Mouse (Mus musculus) brown adipose tissue, adult 24 weeks (tissue): ENCODE measurements around the gene Suv39h2. TPM values are rescaled to one million over a fixed set of nuclear protein-coding genes. Genes with fewer than 3 reads are reported as not detected.

ENCODE experiments used
- H3K27ac ChIP-seq: fragments of 200-500 bp; replicated peaks from 2 replicates; pipeline ENCODE4 v1.5.1; 2012; ENCODE audit warnings: low read depth, mild to moderate bottlenecking, low read length
- H3K4me1 ChIP-seq: fragments of 200-500 bp; 2 replicates; pipeline ENCODE4 v1.6.1; 2012; ENCODE audit warnings: low read length, mixed read lengths; ENCODE audit not compliant: control insufficient read depth, insufficient read depth, insufficient read length
- H3K4me3 ChIP-seq: fragments of 200-500 bp; 2 replicates; pipeline ENCODE4 v1.5.1; 2012; ENCODE audit warnings: low read depth, mild to moderate bottlenecking, low read length, moderate library complexity; ENCODE audit not compliant: insufficient read depth
- polyA plus RNA-seq: library from polyadenylated mRNA; stranded (reverse); fragments of >200 nt; gene quantifications from 2 replicates; pipeline ENCODE4 v1.2.4, GENCODE M21; 2012; ENCODE audit not compliant: missing spikeins, insufficient read depth, insufficient read length

Suv39h2 gene
- polyA plus RNA-seq, 1 experiment: 1.7 TPM

DNA sequence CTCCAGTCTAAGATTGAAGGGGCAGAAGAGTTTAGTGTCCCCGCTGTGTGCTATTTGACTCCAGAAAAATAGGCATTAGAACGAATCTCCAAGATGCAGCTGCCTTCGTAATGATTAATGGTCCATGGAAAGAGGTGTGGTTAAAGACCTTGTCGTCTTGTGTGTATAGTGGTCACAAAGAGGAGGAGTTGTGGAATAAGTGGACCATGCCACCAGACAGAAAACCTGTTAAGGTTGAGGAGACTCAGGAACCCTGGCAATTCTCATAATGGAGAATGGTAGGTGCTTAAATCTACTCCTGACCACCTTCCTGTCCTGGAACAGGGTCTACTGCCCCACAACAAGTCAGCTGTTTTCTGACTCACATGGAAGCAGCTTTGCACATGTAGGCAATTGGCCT is 28.8 kb downstream of the Suv39h2 start:
- Histone ChIP-seq H3K4me3 (no peak overlapping the region), H3K4me1 (no peaks in the 10 kb centered on the region), H3K27ac (no peak overlapping the region)

DNA sequence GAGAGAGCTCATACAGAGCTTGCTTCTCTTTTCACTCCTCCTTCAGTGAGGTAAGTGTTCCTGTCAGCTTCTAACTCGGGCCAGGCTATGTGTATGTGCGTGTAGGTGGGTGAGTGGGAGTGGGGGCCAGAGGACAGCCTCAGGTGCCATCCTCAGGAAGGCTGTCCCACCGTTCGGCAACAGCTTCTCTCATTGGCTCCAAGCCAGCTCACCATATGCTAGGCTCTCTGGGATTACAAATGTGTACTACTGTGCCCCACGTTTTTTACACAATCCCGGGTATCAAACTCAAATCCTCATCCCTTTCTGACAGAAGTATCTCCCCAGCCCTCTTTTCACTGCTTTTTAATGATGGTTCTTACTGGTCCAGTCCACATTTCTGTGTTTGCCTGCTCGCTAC is 30.6 kb downstream of the Suv39h2 start:
- no peaks in the 10 kb centered on the region for H3K4me1 ChIP-seq
- H3K4me3 ChIP-seq: no peak overlapping the region
- H3K27ac ChIP-seq: no peak overlapping the region

DNA sequence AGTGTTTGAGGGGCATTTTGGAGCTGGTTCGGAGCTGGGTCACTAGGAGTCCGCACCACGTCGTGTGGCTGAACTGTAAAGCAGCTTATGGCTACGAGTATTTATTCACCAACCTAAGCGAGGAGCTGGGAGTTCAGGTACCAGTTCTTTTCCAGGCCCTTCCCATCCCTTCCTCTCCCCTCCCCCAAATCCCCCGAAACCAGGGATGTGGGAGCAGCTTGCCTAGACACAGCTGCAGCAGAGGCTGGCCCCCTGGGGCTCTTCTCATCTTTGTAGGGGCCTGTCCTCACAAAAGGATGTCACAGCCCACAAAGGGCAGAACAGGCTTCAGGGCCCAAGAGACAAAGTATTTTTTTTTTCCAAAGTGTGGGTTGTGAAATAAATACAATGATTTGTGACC is 36.9 kb downstream of the Suv39h2 start:
- no peak overlapping the region for H3K27ac ChIP-seq
- no peak overlapping the region for H3K4me3 ChIP-seq
- H3K4me1 ChIP-seq: no peaks in the 10 kb centered on the region

DNA sequence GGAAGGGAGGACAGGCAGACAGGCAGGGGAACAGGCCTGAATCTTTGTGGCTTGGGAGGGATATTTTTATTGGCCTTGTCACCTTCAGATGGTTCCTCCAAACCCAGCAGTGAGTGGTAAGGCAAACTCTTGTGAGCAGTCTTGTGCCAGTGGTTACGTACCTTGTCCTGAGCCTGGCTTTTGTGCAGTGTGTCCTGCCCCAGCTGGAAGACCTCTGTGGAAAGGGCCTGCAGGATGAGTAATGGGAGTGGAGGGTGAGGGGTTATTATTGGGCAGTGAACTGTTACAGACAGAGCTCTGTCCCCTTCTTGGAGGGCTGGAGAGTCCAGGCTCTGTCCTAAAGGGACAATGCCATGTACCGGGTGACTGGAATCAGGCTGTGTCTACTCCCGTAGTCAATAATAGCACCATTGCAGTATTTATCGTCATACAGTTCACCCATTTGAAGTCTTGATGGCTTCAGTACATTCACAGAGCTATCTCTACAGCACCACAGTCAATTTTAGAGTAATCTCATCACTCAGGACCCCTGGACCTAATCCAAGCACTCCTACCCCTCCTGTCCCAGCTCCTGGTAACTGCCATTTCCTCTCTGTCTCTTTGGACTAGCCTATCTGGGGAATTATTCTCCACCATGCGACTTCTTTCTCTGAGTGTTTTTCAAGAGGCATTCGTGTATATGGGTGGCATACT is 39.3 kb downstream of the Suv39h2 start:
- Histone ChIP-seq H3K4me1 (no peaks in the 10 kb centered on the region), H3K4me3 (no peak overlapping the region), H3K27ac (no peak overlapping the region)

DNA sequence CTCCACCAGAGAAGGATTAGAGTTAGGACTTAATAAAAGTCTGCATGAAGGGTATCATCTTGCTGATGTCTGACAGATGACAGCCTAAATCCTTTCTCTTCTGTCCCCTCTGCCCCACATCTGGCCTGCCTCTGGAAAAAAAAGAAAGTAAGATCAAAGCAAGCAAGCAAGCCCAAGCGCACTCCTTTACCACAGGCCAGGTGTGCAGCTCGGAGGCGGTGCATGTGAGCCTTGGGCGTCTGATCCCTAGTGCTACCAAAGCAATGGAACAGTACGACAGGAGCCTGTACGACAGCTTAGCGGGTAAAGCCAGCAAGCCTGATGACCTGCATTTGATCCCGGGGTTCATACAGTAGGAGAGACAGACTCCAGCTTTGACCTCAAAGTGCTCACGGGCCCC is 43.9 kb downstream of the Suv39h2 start:
- H3K4me3 ChIP-seq: no peak overlapping the region
- no peak overlapping the region for H3K27ac ChIP-seq
- no peaks in the 10 kb centered on the region for H3K4me1 ChIP-seq

DNA sequence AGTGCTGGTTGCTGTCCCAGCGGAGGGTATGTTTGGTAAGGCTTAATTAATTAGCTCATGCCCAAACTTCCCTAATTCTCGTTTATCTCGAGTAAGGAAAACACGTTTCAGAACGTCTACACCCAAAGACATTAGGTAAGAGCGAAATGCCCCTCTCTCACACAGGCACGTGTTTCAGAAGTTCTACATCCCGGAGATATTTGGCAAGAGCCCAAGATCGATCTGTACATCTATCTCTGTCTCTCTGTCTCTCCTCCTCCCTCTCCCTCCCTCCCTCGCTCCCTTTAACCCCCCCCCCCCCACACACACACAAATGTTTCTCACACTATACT is 50.3 kb downstream of the Suv39h2 start:
- peak overlapping the region; percentile 54 for H3K27ac ChIP-seq
- H3K4me3 ChIP-seq: peak overlapping the region; percentile 89
- no peaks in the 10 kb centered on the region; the same call in 1 of the 2 replicates for H3K4me1 ChIP-seq

DNA sequence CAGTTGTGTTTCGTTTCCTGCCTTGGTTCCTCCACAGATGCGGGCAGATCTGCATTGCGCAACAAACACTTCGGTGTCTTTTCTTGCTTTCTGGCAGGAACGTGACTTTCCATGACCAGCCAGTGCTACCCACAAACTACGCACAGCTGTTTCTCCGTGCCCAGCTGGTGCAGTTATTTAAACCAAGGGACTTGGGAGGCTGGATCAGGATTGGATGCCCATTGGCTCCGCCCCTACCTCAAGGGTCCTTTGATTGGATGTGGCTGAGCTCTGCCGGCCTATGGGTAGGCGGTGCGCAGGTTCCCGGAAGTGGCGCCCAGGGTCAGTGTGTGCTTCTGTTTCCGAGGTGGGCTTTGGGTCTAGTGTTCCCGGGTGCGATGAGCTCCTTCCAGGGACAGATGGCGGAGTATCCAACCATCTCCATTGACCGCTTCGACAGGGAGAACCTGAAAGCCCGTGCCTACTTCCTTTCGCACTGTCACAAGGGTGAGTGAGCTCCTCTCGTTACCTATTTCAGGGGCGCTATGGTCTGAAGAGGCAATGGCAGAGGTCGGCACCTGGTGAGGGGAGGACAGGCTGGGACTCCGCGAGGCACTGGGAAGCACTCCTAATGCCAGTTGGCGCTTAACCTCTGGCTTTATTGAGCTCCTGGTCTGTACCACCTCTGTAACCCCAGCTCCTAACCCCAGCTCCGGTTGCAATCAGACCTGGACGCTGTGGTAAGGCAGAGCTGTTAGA is 50.8 kb downstream of the Suv39h2 start, which contains the start of gene Dclre1c:
TSS of gene Dclre1c (plus strand) at position 291 of the 738 bp plus-strand sequence.
- Histone ChIP-seq H3K4me3 (peak within 1 kb of the TSS; percentile 89), H3K4me1 (no peaks in the 10 kb centered on the region; the same call in 1 of the 2 replicates), H3K27ac (peak within 1 kb of the TSS; percentile 64)

DNA sequence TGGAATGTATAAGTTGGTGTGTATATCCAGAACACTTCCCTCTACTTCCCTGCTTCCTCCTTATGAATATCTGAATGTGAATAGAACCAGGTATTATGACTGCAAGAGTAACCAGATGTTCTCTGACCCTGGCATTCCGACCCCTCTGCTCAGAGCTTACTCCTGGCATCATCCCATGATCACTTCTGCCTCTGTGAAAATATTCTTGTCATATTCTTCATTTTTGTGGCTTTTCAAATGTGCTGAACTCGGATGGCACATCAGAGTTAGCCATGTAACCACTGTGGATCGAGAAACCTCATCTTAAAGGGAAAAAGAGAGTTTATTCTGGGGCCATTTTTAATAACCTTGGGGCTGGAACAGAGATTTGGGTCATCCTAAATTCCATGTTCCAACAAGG is 52.3 kb downstream of the Suv39h2 start, which contains the start of gene Meig1:
TSS of gene Meig1 (minus strand) at position 101 of the 400 bp plus-strand sequence.
- peak within 1 kb of the TSS; percentile 64 for H3K27ac ChIP-seq
- no peaks in the 10 kb centered on the region; the same call in 1 of the 2 replicates for H3K4me1 ChIP-seq
- no peak within 1 kb of the TSS for H3K4me3 ChIP-seq

DNA sequence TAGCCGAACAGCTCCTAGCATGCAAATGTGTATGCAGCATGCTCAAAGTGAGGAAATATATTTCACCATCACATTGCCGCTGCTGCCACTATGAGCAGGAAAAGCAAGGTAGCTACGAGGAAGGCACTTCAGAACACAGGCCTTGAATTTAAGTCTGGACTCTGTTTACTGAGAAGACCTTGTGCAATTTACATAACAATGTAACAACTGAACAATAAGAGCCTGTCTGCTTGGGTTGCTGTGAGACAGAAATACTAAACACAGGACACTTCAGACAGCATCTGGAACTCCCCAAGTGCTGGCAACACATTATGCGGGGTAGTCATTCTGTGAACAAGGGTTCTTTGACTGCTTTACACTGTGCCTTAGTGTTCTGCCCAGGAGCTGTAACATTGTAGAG is 54.7 kb downstream of the Suv39h2 start:
- no peak overlapping the region for H3K4me3 ChIP-seq
- H3K27ac ChIP-seq: no peak overlapping the region
- H3K4me1 ChIP-seq: no peaks in the 10 kb centered on the region; the same call in 1 of the 2 replicates

DNA sequence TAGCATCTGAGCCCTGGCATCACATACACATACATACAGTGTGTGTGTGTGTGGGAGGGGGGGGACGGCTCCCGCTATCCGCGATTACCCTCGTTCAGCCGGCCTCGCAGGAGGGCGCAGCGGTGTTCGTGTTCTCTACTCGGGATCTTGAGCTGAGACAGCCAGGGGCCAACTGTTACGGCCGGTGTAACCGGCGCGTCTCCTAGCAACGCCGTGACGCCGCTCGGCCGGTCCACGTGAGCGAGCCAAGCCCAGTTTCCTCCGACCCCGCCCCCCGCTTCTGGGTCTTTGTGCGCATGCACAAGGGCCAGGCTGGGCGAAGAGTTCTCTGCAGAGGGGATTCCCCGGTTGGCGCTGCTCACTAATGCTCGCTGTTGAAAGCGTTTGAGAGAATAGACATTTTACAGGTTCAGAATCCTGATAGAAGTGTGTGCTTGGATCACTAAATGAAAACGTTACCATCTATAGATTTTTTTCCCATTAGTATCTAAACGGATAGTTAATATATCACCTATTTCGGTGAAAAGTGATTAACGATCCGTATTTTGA is 55.9 kb downstream of the Suv39h2 start:
- no peak overlapping the region for H3K27ac ChIP-seq
- no peaks in the 10 kb centered on the region for H3K4me1 ChIP-seq
- peak overlapping the region; percentile 72 for H3K4me3 ChIP-seq

DNA sequence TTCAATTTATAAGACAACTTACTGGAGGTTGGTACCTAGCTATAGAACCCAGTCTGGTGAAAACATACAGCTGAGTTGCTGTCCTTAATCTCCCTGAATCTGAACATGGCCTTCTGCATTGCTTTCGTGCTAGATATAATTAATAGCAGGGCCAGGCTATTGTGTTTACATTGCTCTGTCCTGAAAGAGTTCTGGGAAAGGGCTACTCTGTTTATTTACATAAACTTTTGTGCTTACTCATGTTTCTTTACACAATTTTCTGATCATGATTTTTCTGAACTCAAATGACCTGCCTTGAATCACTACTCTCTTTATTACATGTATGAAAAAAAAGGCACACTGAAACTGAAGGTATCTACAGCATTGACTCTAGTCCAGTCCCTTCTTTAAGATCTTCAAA is 59.2 kb downstream of the Suv39h2 start:
- H3K4me1 ChIP-seq: no peaks in the 10 kb centered on the region
- H3K27ac ChIP-seq: no peak overlapping the region
- no peak overlapping the region for H3K4me3 ChIP-seq

DNA sequence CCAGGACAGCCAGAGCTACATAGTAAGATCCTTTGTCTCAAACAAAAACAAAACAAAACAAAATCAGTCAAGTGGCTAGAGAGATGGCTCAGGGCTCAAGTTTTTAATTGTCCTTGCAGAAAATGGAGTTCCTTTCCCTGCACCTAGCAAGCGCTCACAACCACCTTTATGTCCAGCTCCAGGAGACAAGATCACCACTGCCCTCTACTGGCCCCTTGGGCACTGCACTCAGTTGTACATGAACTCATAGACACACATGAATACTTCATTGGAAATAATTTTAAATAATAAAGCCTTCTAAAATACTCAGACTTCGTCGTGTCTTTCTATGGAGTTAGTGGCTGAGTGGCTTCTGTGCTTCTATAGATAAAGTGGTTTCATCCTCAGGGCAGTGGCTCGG is 60.6 kb downstream of the Suv39h2 start:
- no peak overlapping the region for H3K27ac ChIP-seq
- no peak overlapping the region for H3K4me3 ChIP-seq
- no peaks in the 10 kb centered on the region for H3K4me1 ChIP-seq

DNA sequence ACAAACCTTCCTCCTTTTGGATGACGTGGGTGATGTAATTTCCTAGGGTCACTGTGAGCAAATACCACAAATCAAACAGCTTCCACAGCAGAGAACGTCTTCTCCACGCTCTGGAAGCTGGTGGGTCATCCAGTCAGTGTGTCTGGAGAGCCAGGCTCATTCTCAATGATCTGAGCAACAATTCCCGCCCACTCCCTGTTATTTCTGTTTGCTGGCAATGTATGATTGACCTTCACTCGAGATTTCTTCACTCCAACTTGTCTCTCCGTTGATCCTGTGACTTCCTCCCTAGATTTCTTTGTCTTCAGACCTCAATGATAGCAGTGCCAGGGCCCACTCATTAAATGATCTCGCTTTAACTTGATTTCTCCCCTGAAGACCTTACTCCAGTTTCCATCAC is 67.1 kb downstream of the Suv39h2 start:
- Histone ChIP-seq H3K27ac (no peak overlapping the region), H3K4me3 (no peak overlapping the region), H3K4me1 (no peaks in the 10 kb centered on the region)

DNA sequence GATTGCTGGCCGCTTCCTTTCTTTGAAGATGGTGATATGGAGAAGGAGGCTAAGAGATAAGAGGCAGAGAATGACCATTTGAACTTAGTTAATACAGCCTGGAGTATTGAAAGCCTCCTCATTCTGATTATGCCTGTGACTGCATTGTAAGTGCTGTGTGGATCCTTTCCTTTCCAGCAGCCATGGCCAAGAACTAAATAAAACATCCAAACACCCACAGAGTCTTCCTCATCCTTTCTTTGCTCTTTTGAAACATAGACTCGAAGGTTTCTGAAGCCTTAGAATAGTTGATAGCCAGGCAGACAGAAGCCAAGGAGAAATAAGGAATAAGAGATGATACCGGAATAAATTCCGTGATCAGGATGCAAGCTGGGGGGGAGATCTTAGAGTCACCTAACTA is 68.8 kb downstream of the Suv39h2 start:
- Histone ChIP-seq H3K27ac (no peak overlapping the region), H3K4me1 (no peaks in the 10 kb centered on the region), H3K4me3 (no peak overlapping the region)
